Mouse (Mus musculus): Measurements from ENCODE around the gene Cacna1e. TPM values are rescaled to one million over a fixed set of nuclear protein-coding genes. Genes with fewer than 3 reads are reported as not detected.

Gene Cacna1e
- total and polyA plus RNA-seq, 2 experiments = 0.09 TPM

GRCm38 (mm10) chr1:154413138-154413537 lies 471.2 kb downstream of the Cacna1e start:
- DNase-seq (ENCODE audit: extremely low read depth, low read depth, low spot score) = no peak
- TF ChIP-seq CTCF (IDR thresholded peaks at IDR 0.05; ENCODE audit: low read depth, low read length) (no peak), POLR2A (IDR thresholded peaks at IDR 0.05; ENCODE audit: extremely low read depth, insufficient read depth, low read length) (no peak)
- Histone ChIP-seq H3K36me3 (ENCODE audit: control insufficient read depth, insufficient read depth, low read length) (no peaks in the 10 kb centered on the region), H3K4me1 (ENCODE audit: control insufficient read depth, insufficient read depth, low read length) (no peaks in the 10 kb centered on the region), H3K79me2 (ENCODE audit: control insufficient read depth, insufficient read depth, low read length) (no peaks in the 10 kb centered on the region), H3K9ac (ENCODE audit: low read depth, low read length) (no peak overlapping the region), H3K27me3 (ENCODE audit: control insufficient read depth, insufficient read depth, low read length) (no peaks in the 10 kb centered on the region), H3K27ac (replicated peaks; ENCODE audit: insufficient read depth, low read depth, low read length) (no peak overlapping the region), H3K4me3 (ENCODE audit: insufficient read depth, low read depth, low read length) (no peak overlapping the region)
- 63% methylated on average over 3 of the region's 3 CpGs for WGBS

GRCm38 (mm10) chr1:154409051-154409450 lies 475.2 kb downstream of the Cacna1e start:
- H3K4me3 ChIP-seq (ENCODE audit: insufficient read depth, low read depth, low read length) = no peak overlapping the region
- no peaks in the 10 kb centered on the region for H3K27me3 ChIP-seq (ENCODE audit: control insufficient read depth, insufficient read depth, low read length)
- 82% methylated on average over 2 of the region's 2 CpGs for WGBS
- no peak for DNase-seq (ENCODE audit: extremely low read depth, low read depth, low spot score)
- H3K9ac ChIP-seq (ENCODE audit: low read depth, low read length) = no peak overlapping the region
- TF ChIP-seq CTCF (IDR thresholded peaks at IDR 0.05; ENCODE audit: low read depth, low read length) (no peak), POLR2A (IDR thresholded peaks at IDR 0.05; ENCODE audit: extremely low read depth, insufficient read depth, low read length) (no peak)
- H3K4me1 ChIP-seq (ENCODE audit: control insufficient read depth, insufficient read depth, low read length) = no peaks in the 10 kb centered on the region
- no peak overlapping the region for H3K27ac ChIP-seq (replicated peaks; ENCODE audit: insufficient read depth, low read depth, low read length)
- no peaks in the 10 kb centered on the region for H3K79me2 ChIP-seq (ENCODE audit: control insufficient read depth, insufficient read depth, low read length)
- no peaks in the 10 kb centered on the region for H3K36me3 ChIP-seq (ENCODE audit: control insufficient read depth, insufficient read depth, low read length)

GRCm38 (mm10) chr1:154391979-154392378 lies 492.3 kb downstream of the Cacna1e start:
- Histone ChIP-seq H3K9ac (ENCODE audit: low read depth, low read length) (no peak overlapping the region), H3K79me2 (ENCODE audit: control insufficient read depth, insufficient read depth, low read length) (no peaks in the 10 kb centered on the region), H3K36me3 (ENCODE audit: control insufficient read depth, insufficient read depth, low read length) (no peaks in the 10 kb centered on the region), H3K4me3 (ENCODE audit: insufficient read depth, low read depth, low read length) (no peak overlapping the region), H3K27ac (replicated peaks; ENCODE audit: insufficient read depth, low read depth, low read length) (no peak overlapping the region), H3K27me3 (ENCODE audit: control insufficient read depth, insufficient read depth, low read length) (no peaks in the 10 kb centered on the region), H3K4me1 (ENCODE audit: control insufficient read depth, insufficient read depth, low read length) (no peaks in the 10 kb centered on the region)
- WGBS = 78% methylated on average over 6 of the region's 6 CpGs
- TF ChIP-seq POLR2A (IDR thresholded peaks at IDR 0.05; ENCODE audit: extremely low read depth, insufficient read depth, low read length) (no peak), CTCF (IDR thresholded peaks at IDR 0.05; ENCODE audit: low read depth, low read length) (no peak)
- no peak for DNase-seq (ENCODE audit: extremely low read depth, low read depth, low spot score)

Other genes starting within 250 kb of the Cacna1e start
- 2.8 and 3.2 TPM in 2 replicates for gene Ier5, start 215.1 kb upstream of the Cacna1e start, total RNA-seq (2014; rRNA removed)
- 2.5 and 2.6 TPM in 2 replicates for gene Ier5, start 215.1 kb upstream of the Cacna1e start, polyA plus RNA-seq (2012; rRNA removed)